In the genomic region with DNA sequence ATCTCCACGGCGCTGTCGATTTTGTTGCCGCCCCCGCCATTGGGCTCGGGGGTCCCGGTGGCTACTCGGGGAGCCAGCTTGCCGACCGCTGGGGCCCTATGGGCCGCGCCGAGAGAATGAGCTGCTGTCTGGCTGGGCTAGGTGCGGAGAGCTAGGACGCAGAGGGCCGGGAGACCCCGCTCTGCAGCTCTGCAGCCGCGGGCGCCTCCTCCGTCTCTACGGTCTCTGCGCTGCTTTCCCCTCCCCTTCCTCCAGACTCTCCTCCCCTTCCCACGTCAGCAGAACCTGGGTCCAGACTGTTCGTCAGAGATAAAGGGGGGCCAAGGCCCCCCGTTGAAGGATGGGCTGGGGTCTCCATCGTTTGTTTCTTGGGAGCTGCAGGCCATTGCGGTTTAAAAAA, we compare ENCODE assay signal across 8 mouse cellular contexts. TPM values are rescaled to one million over a fixed set of nuclear protein-coding genes. Genes with fewer than 3 reads are reported as not detected.
DNase-seq lines count a peak whose midpoint lies in the region; ATAC-seq and TF ChIP-seq lines count a peak whose summit lies in the region.

Gene Slc22a17 (minus strand): TSS at position 247 of the 400 bp plus-strand sequence.

- H3K4me1 ChIP-seq in liver, embryonic 16.5 days (ENCODE audit: control insufficient read depth, low read depth, low read length) = peaks cover 2% of the 10 kb centered on the region; the same call in 1 of the 2 replicates
- H3K4me1 ChIP-seq in neural tube, embryonic 14.5 days (ENCODE audit: control insufficient read depth, insufficient read depth, low read length) = peaks cover 20% of the 10 kb centered on the region; the same call in 1 of the 2 replicates

- no peaks in the 10 kb centered on the region for H3K9me3 ChIP-seq in liver, embryonic 16.5 days (replicated peaks; ENCODE audit: control insufficient read depth, low read length)
- no peaks in the 10 kb centered on the region for H3K9me3 ChIP-seq in neural tube, embryonic 14.5 days (ENCODE audit: control insufficient read depth, low read length)

- in situ Hi-C loops in Patski (cut with MboI; ENCODE audit: low pct_unique_long_range_greater_than_20kb) = no loop called here

- H3K27me3 ChIP-seq in Patski = peaks cover 11% of the 10 kb centered on the region
- H3K27me3 ChIP-seq in liver, embryonic 16.5 days (ENCODE audit: control insufficient read depth, insufficient read depth, low read depth, low read length) = peaks cover 45% of the 10 kb centered on the region
- no peaks in the 10 kb centered on the region for H3K27me3 ChIP-seq in neural tube, embryonic 14.5 days (ENCODE audit: control insufficient read depth, insufficient read depth, low read length)

- no peaks in the 10 kb centered on the region for H3K36me3 ChIP-seq in liver, embryonic 16.5 days (ENCODE audit: control insufficient read depth, insufficient read depth)
- H3K36me3 ChIP-seq in neural tube, embryonic 14.5 days (ENCODE audit: control insufficient read depth, insufficient read depth, low read length) = peaks cover 29% of the 10 kb centered on the region

- H3K9ac ChIP-seq in liver, embryonic 16.5 days (ENCODE audit: low read depth, low read length) = peak within 1 kb of the TSS; percentile 22; the same call in 1 of the 2 replicates
- H3K9ac ChIP-seq in neural tube, embryonic 14.5 days (replicated peaks; ENCODE audit: low read depth, low read length) = peak within 1 kb of the TSS; percentile 97

- no peak for TF ChIP-seq CTCF in Patski (IDR thresholded peaks at IDR 0.05)

- POLR2A ChIA-PET in Patski (lab: Charles Lee) = interaction anchor here (1.5 kb wide), 1 partner anchor 14 kb away, joined by 4 read pairs; the partner anchor contains the start of gene Efs

- peak within 1 kb of the TSS; percentile 58 for H3K4me3 ChIP-seq in liver, embryonic 16.5 days (ENCODE audit: low read depth, low read length)
- peak within 1 kb of the TSS; percentile 88 for H3K4me3 ChIP-seq in neural tube, embryonic 14.5 days (ENCODE audit: low read depth, low read length)

- ATAC-seq in Patski = peak; percentile 60
- ATAC-seq in frontal cortex, adult (ENCODE audit: low TSS enrichment) = peak; percentile 92
- ATAC-seq in hematopoietic stem cell, adult 5-6 weeks (replicated peaks in 1 of 2; ENCODE audit: insufficient read depth in 1 of 2, low FRiP score in 2 of 2, low TSS enrichment in 1 of 2, low read depth in 1 of 2, poor library complexity in 2 of 2, severe bottlenecking in 2 of 2) = peak; percentile 76 to 89
- ATAC-seq in liver, embryonic 16.5 days (ENCODE audit: low read depth) = 0 out of 2 replicates have a peak, but pooled peaks have one; percentile 30
- peak; percentile 98 for ATAC-seq in neural tube, embryonic 14.5 days (ENCODE audit: low read depth)

- DNase-seq in Patski (ENCODE audit: low read depth, low spot score) = no peak
- peak; percentile 74 for DNase-seq in cerebellum, adult 8-10 months
- peak; percentile 82 to 88 for DNase-seq in layer of hippocampus, adult 18-20 months (ENCODE audit: low spot score in 2 of 2)
- peak; percentile 29 for DNase-seq in thymus, postnatal 0 days (ENCODE audit: low spot score)

- CTCF ChIA-PET in Patski (lab: Charles Lee) = interaction anchor here (1.6 kb wide), 1 partner anchor 102 kb away, joined by 5 read pairs; the partner anchor contains the start of gene Ngdn

- WGBS in liver, embryonic 16.5 days (ENCODE audit: insufficient replicate concordance) = under 1% methylated on average over 28 of the region's 28 CpGs
- WGBS in neural tube, embryonic 14.5 days = under 1% methylated on average over 24 of the region's 28 CpGs

- peak within 1 kb of the TSS; percentile 60 for H3K4me2 ChIP-seq in liver, embryonic 16.5 days (ENCODE audit: low read depth, low read length)
- H3K4me2 ChIP-seq in neural tube, embryonic 14.5 days (ENCODE audit: low read depth, low read length) = peak within 1 kb of the TSS; percentile 96

- no peak within 1 kb of the TSS for H3K27ac ChIP-seq in liver, embryonic 16.5 days (ENCODE audit: low read length)
- peak within 1 kb of the TSS; percentile 93 for H3K27ac ChIP-seq in neural tube, embryonic 14.5 days (ENCODE audit: low read depth, low read length)

RNA-seq across cellular contexts. Expression of gene Slc22a17, which starts in this region (rescaled TPM):
- polyA plus RNA-seq in Patski (2021) = 25.3 TPM
- total RNA-seq in hematopoietic stem cell, adult 5-6 weeks (2017) = 0.94 and 4.6 TPM in 2 replicates
- 100 to 1,000 TPM; 691 to 697 TPM for total RNA-seq in layer of hippocampus, adult 18-20 months (2021)
- 1.3 and 1.5 TPM in 2 replicates for polyA plus RNA-seq in liver, embryonic 16.5 days (2015; fragmentation: Nextera tagmentation; extraction: Ambion mirVana)
- 121 and 122 TPM in 2 replicates for polyA plus RNA-seq in neural tube, embryonic 14.5 days (2014; fragmentation: Nextera tagmentation; extraction: Ambion mirVana)
- 4.1 and 4.3 TPM in 2 replicates for polyA plus RNA-seq in thymus, postnatal 0 days (2015; fragmentation: Nextera tagmentation; extraction: Ambion mirVana)

Comparison
In these comparisons a context has a peak if more than half of its experiments do, and no peak if none do; other contexts are left out.
1. RNA of gene Slc22a17 (total RNA-seq): 691 to 697 TPM in layer of hippocampus, adult 18-20 months; 0.94 to 4.6 TPM in hematopoietic stem cell, adult 5-6 weeks; every median in the first group is over 100 times any median in the second.
2. ATAC-seq: peak in every context shown above with its lines; median percentile 98 in neural tube, embryonic 14.5 days; 92 in frontal cortex, adult; 82 in hematopoietic stem cell, adult 5-6 weeks; 60 in Patski; 30 in liver, embryonic 16.5 days.